Mouse (Mus musculus): Measurements from ENCODE around the gene Sox15.

DNA sequence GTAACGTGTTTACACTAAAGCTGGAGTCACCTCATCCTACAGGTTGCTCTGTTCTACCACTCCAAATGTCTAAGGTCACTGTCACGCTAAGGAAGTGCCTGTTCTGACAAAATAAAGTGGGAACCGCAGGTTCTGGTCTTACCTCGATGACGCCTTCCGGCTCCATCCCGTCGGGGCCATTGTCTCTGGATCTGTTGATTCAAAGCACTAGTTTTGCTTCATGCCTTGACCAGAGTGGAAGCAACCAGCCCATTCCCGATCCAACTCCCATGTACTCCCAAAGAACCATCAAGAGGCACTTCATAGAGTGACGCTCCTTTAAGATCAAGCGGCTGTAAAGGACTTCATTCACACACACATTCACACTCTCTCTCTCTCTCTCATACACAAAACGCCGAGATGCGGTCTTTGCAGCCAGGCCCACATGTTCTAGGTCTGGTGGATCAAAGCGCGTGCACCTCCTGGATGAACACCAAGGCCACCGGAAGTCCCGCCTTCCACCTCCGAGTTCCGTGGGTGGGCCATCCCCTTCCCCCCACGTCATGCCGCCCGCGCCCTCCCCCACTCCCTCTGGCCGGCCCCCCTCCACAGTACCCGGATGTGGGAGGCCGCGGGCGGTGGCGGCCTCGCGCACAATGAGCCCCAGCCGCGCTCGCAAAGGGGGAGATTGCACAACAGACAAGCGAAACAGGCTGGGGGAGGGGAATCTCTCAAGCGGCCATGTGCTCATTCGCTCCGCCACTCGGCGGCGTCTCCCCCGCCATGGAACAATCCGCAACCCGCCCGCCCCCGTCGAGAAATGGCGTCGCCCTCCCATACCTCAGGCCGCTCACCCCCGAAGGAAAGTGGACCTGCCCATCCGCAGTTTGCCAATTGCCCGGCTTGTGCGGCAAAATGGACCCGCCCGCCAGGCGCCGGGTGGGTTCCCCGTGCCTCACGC lies 15.9 kb downstream of the Sox15 start:
- TF ChIP-seq TBP (conservative IDR thresholded peaks at IDR 0.05; ENCODE audit: low read depth, low read length) (no peak), ZNF384 (IDR thresholded peaks at IDR 0.05; ENCODE audit: low read depth, low read length) (no peak), RCOR1 (conservative IDR thresholded peaks at IDR 0.05; ENCODE audit: low read depth, low read length) (peak; percentile 60; the same call in 1 of the 2 replicates), NELFE (IDR thresholded peaks at IDR 0.05; ENCODE audit: low read depth, low read length) (peak; percentile 64; the same call in 1 of the 2 replicates), POLR2A (IDR thresholded peaks at IDR 0.05; ENCODE audit: low read depth, low read length) (peak; percentile 75), EP300 (IDR thresholded peaks at IDR 0.05; ENCODE audit: low read length) (no peak), CTCF (conservative IDR thresholded peaks at IDR 0.05 in 1 of 2, IDR thresholded peaks at IDR 0.05 in 1 of 2; ENCODE audit: low read depth in 2 of 2, low read length in 2 of 2) (no peak), ELF1 (IDR thresholded peaks at IDR 0.05; ENCODE audit: low read depth, low read length) (peak; percentile 92), USF1 (IDR thresholded peaks at IDR 0.05; ENCODE audit: low read depth, low read length) (no peak; the same call in 1 of the 2 replicates)
